Mouse (Mus musculus) testis, adult 2 months (tissue): ENCODE results near the gene Cryz.

Experiments
- CTCF ChIP-seq: fragments of 200-500 bp; IDR thresholded peaks from 2 replicates; pipeline ENCODE4 v1.5.1; 2012; ENCODE audit warnings: low read depth, mild to moderate bottlenecking, inconsistent platforms, low read length, moderate library complexity; ENCODE audit not compliant: control insufficient read depth, insufficient read depth, insufficient replicate concordance
- POLR2A ChIP-seq: fragments of 200-500 bp; IDR thresholded peaks from 2 replicates; pipeline ENCODE4 v1.6.1; 2012; ENCODE audit warnings: low read depth, mild to moderate bottlenecking, inconsistent platforms, low read length, moderate library complexity; ENCODE audit not compliant: control insufficient read depth

DNA sequence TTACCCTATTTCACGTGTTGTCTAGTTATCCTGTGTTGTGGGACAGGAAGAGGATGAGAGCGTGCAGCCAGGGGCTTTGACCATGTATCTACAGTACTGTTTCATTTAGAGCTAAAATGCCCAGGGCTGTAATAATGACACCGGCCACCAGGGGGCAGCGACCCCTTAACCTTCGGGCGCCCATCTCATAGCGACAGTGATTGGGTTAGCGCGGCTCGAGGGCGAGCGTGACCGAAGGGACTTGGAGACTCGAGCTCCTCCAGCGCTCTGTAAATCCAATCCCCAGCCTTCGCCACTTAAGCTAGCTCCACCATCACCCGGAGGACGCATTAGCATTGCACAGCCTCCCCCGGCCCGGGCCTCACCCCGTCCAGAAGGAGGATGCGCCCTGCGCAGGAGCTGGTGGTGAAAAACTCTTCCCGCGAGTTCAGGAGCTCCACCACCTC, at the start of gene Cryz:
- TF ChIP-seq POLR2A (peak; percentile 60), CTCF (peak; percentile 92)
